Mouse (Mus musculus) gastrocnemius, adult 8-10 months (tissue): Measurements from ENCODE around the gene Dnajc13. TPM values are rescaled to one million over a fixed set of nuclear protein-coding genes. Genes with fewer than 3 reads are reported as not detected.

ENCODE experiments used
- DNase-seq, 2 experiments: peaks; one replicate each; pipeline ENCODE4 v3.0.0; 2022; ENCODE audit warnings: low spot score in 2 of 2
- total RNA-seq, 4 experiments: library from RNA; stranded (reverse); gene quantifications; 2 replicates each; pipeline ENCODE4 v1.2.4; 2022

The Dnajc13 gene
- total RNA-seq, 4 experiments from 2014 or later, result 25.5 to 31.4 (median 28.0) TPM

GRCm38 (mm10) chr9:104123622-104124021, 139.1 kb downstream of the Dnajc13 start:
- no peak for DNase-seq

DNA sequence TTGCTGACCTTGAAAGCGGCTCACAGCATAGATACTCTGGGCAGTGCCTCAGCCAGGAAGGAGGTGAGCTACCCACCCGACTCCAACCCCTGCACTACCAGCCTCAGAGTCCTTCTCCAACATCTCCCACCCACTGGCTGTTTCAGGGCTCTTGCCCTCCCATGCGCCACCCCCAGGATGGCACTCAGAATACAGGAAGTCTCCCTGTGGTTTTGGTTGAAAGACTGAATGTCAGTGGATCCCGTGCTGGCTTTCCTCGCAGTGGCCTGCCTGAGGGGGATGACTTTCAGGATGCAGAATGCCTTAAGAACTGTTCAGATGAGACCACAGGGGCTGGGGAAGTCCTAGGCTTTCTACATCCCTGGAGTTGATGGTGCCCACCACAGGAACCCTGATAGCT, 139.6 kb downstream of the Dnajc13 start:
- no peak for DNase-seq

DNA sequence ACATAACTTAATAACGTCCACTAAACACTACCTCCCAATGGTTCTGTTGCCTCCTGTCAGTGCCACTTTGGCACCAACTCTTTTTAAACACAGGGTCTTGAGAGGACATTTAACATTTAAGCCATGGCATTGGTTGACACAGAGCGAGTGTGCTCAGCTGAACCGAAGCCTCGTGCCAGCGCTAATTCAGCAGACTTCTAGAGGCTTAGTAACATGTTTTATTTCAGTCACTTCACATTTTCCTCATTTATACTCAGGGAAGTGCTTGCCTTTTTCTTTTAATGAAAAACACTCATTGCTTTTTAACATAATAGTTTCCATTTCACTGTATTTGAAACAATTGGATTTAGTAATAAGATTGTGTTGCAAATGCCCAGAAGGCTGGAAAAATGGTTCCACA, 153.6 kb downstream of the Dnajc13 start:
- DNase-seq, result no peak

GRCm38 (mm10) chr9:104108571-104109143, 154.1 kb downstream of the Dnajc13 start:
- no peak for DNase-seq

GRCm38 (mm10) chr9:104107482-104107881, 155.2 kb downstream of the Dnajc13 start:
- DNase-seq, result no peak

DNA sequence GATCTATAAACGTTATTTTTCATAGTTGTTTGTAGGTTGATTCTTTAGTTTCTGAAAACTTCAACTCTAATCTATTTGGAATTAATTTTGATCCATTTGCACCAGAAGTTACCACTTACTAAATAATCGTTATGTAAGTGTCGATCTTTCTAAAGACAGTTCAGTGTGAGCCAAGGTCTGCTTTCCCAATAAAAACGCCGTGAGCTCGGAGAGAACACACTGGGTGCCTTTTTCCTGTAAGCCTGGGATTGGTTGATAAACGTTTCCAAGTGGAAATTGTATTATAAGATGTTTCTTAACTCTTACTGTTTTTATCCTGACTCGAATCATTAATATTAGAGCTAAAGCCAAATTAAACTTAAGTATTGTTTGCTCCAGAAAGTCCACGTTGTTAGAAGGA, 155.8 kb downstream of the Dnajc13 start:
- no peak for DNase-seq

DNA sequence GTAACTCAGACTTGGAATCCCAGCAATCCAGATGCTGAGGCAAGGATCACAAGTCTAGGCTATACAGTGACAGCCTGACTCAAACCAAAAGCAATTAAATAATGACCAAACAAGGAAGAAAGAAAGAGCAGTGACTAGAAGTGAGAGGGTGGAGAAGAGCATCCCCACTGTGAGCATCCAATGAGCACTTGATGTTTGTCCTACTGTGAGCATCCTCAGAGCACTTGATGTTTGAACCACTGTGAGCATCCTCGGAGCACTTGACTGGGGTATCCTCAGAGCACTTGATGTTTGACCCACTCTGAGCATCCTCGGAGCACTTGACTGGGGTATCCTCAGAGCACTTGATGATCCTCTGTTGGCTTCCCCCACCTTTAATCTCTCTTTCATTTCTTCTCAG, 157.7 kb downstream of the Dnajc13 start:
- no peak for DNase-seq

- no peak for DNase-seq
Measured at GRCm38 (mm10) chr9:104102901-104103300, 159.8 kb downstream of the Dnajc13 start.

DNA sequence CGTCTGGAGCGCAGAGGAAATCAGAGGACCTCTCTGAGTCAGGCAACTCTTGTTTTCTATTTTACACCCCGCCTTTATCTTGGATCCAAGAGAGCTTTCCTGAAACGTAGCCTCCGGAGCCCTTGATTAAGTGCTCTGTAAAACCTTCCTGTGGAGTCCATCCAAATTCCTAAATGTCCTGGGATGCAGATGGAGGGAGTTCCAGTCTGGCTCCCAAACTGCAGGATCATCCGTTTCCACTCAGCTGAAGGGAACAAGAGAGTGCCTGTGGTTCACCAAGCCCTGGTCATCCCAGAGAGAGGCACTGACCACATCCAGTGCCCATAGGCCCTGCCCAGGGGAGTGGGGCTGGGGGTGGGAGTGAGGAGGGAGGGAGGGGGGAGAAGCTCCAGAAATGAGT, 160.4 kb downstream of the Dnajc13 start:
- no peak for DNase-seq

- DNase-seq, result no peak
Measured at GRCm38 (mm10) chr9:104101458-104101857, 161.3 kb downstream of the Dnajc13 start.

Other genes starting within 250 kb of the Dnajc13 start
- gene Gm28305, start 222.3 kb downstream of the Dnajc13 start, total RNA-seq, result not detected
- gene Uba5, start 199.8 kb downstream of the Dnajc13 start, total RNA-seq, result 10 to 100 TPM; 11.0 to 14.9 (median 12.4) TPM
- gene Acad11, start 199.6 kb downstream of the Dnajc13 start, total RNA-seq, result 10 to 100 TPM; 44.8 to 52.2 (median 51.3) TPM
- gene Ackr4, start 136.0 kb downstream of the Dnajc13 start, total RNA-seq, result under 1 TPM in 3 of 4 experiments, not detected in 1; 0.24 to 0.40 (median 0.29) TPM
- gene Acpp, start 74.8 kb upstream of the Dnajc13 start, total RNA-seq, result under 1 TPM in 1 of 4 experiments, not detected in 3; 0.21 TPM